Mouse (Mus musculus) kidney, postnatal 14 days (tissue): ENCODE measurements at regions not wholly inside any gene's neighbourhood (a gene's known extent, or its start where the extent isn't known, plus 50 kb on each side); places are given as distances from the start of the nearest gene placed in this dataset.
A peak's percentile ranks its signal among the peaks of the same experiment; 100 is the strongest.
"Not testable (repeated sequence)": the region's sequence is repeated elsewhere in the genome, so short reads cannot be mapped to it uniquely, and the experiment has no call there.

Experiments used
- DNase-seq: peaks from one replicate; pipeline ENCODE4 v3.0.0; 2022; ENCODE audit warnings: mixed read lengths

GRCm38 (mm10) chr3:16533643-16534042 lies 527.4 kb upstream of the Gm5150 start:
- no peak for DNase-seq

GRCm38 (mm10) chr3:16527511-16527910 lies 521.3 kb upstream of the Gm5150 start:
- DNase-seq: not testable (repeated sequence)

DNA sequence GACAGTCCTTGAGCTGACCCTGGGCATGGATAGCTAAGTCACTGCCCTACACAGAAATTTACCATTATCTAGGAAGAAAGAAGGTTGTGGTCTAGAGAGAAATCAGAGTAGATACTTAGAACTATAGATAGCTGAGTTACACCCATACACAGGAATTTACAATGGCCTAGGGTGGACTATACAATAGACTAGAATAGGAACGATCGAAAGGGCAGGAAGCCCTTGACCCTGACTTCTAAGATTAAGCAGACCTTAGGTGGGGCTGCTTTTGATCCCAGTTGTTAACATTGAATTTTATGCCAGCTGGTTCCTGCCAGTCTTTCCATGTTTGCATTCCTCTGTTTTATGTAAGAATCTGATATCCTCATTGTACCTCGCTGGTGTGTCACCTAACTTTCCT lies 482.2 kb upstream of the Gm5150 start:
- not testable (repeated sequence) for DNase-seq

DNA sequence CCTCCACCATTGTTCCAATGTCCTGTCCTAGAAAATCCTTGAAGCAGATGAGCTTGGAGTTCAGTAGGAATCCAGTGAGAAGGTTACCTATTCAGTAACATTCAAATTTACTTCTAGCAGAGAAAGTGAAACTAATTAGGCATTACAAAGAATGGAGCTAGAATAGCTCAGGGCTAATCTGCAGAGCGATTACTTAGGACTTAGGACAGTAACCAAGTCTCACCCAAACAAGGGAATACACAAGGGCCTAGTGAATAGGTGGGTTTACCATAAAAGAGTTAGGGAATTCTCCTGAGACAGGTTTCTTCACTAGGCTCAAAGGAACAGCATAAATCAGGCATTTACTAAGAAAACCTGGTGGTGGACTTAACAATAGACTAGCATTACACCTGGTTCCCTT lies 476.5 kb upstream of the Gm5150 start:
- DNase-seq: no peak

DNA sequence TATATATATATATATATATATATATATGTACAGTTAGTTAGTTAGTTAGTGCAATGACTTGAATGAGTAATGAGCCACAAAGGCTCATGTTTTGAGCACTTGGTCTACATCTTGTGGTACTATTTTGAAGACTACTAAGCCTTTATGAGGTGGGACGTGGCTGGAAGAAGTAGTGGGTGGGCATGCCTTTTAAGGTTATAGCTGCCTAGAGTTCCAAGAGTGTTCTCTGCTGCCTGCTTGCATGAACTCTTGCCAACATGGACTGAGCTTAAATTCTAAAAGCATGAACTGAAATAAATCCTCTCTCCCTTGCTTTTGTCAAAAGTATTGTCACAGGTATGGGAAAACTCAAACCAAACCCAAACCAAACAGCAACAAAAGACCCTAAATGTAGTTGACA lies 465.1 kb upstream of the Gm5150 start:
- DNase-seq: no peak

GRCm38 (mm10) chr3:16466388-16466787 lies 460.2 kb upstream of the Gm5150 start:
- DNase-seq: peak; percentile 8

- no peak for DNase-seq
Measured at GRCm38 (mm10) chr3:16465357-16465756, 459.1 kb upstream of the Gm5150 start.

DNA sequence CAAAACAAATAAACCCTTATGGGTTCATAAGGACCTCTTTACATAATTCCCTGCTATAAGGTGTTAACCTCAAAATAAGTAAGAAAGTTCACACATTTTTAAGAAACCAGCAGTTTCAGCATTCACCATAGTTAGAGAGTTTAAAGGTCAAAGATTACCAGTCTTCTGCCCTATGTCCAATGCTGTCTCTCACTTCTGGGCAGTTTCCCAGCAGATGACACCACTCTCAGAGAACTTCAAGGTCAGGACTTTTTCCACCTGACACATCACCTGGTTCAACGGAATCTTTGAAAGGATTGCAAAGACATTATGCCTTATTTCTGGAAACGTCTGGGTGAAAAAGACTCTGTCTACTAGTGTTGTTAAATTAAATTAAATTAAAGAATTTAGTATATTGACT lies 458.1 kb upstream of the Gm5150 start:
- DNase-seq: no peak

GRCm38 (mm10) chr3:16433033-16433432 lies 426.8 kb upstream of the Gm5150 start:
- no peak for DNase-seq

GRCm38 (mm10) chr3:16431819-16432115 lies 425.5 kb upstream of the Gm5150 start:
- DNase-seq: no peak

DNA sequence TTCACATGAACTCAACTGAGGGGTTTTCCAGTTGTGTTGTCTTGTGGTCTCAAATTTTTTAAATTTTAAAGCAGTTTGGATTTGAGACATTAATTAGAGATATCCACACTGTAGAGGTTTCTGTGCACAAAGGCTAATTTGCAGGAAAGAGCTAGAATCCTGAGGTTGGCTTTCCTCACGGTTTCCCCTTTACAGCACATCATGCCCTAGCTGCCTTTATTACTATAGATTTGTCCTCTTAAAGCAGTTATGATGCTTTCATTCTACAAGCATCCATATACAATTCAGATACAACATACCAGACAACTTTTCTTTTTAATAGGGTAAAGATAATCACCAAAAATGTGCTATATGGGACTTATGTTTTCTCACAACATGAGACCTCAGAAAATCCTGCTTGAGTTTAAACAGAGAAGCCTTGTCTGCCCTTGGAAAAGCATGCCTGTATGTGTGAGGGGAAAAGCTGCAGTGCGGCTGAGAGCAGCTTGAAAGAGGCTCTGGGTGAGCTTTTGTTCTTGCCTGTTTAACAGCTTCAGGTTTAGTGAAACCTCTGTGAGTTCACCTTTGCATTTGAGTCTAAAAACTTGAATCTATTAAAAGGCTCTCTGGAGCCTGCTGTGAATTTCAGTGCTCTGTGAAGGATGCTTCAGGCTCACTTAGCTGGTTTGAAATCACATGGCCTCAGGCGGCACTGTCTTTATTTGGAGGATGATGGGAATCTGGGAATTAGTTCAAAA lies 425.0 kb upstream of the Gm5150 start:
- DNase-seq: no peak
